12 mouse cellular contexts compared by ENCODE assay signal in the genomic region with DNA sequence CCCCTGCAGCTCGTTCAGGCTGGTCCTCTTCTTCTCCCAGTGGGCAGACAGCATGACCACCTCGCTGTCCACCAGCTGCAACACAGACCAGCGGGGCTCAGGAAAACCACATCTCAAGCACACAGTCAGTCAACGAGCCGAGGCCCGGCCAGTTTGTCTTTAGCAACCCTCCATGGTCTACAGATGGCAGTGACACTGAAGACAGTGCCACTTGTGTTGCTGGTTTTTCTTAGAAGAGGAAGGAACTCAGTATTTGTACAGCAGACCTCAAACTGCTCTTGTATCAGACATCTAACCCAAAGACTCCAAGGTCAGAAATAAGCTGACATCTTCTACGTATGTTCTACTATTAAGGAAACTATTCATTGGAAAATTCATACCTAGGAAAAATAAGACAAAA.
"Had no signal": no experiment of that assay in that cellular context is flagged by ENCODE, and none has a peak within 500 bp of the region (broad histone marks: within the 10 kb centered on the region; RNA-seq: fewer than 3 reads in every experiment).

No protein-coding gene starts in this region.

- H3K27ac ChIP-seq: kidney, postnatal 0 days; limb, embryonic 15.5 days; lung, embryonic 15.5 days; midbrain, embryonic 15.5 days; neural tube, embryonic 13.5 days had no signal

- H3K36me3 ChIP-seq: lung, embryonic 15.5 days; midbrain, embryonic 15.5 days had no signal

- H3K4me1 ChIP-seq: limb, embryonic 15.5 days; lung, embryonic 15.5 days; midbrain, embryonic 15.5 days; neural tube, embryonic 13.5 days had no signal

- H3K9ac ChIP-seq: limb, embryonic 15.5 days; lung, embryonic 15.5 days; midbrain, embryonic 15.5 days; neural tube, embryonic 13.5 days had no signal

- ATAC-seq: intestine, postnatal 0 days; midbrain, embryonic 15.5 days had no signal

- DNase-seq: kidney, adult 9 months; kidney, postnatal 36 days; lung, postnatal 14 days; thymus, adult 2 months; thymus, postnatal 25 days had no signal

- H3K4me2 ChIP-seq: limb, embryonic 15.5 days; lung, embryonic 15.5 days; midbrain, embryonic 11.5 days; midbrain, embryonic 15.5 days; neural tube, embryonic 13.5 days had no signal

- H3K9me3 ChIP-seq: limb, embryonic 15.5 days; lung, embryonic 15.5 days; midbrain, embryonic 15.5 days; neural tube, embryonic 13.5 days had no signal

- H3K4me3 ChIP-seq: limb, embryonic 15.5 days; lung, embryonic 15.5 days; midbrain, embryonic 15.5 days; neural tube, embryonic 13.5 days had no signal

- H3K27me3 ChIP-seq: limb, embryonic 15.5 days; lung, embryonic 15.5 days; midbrain, embryonic 15.5 days; neural tube, embryonic 13.5 days had no signal
